Mouse (Mus musculus) C2C12 (cell line): Measurements from ENCODE around the gene Afap1.

Experiments used
- CTCF ChIP-seq: IDR thresholded peaks from one replicate; pipeline ENCODE4 v1.5.1; 2011; ENCODE audit not compliant: control insufficient read depth, insufficient read depth, insufficient read length
- MAX ChIP-seq: IDR thresholded peaks from one replicate; pipeline ENCODE4 v1.6.1; 2011; ENCODE audit warnings: mild to moderate bottlenecking, control low read depth
- MYOD1 ChIP-seq: IDR thresholded peaks from one replicate; pipeline ENCODE4 v1.6.1; 2011; ENCODE audit warnings: low read depth; ENCODE audit not compliant: control insufficient read depth, insufficient read length
- USF1 ChIP-seq: IDR thresholded peaks from one replicate; pipeline ENCODE4 v1.6.1; 2011; ENCODE audit warnings: low read depth, mild to moderate bottlenecking, control low read depth, moderate library complexity

DNA sequence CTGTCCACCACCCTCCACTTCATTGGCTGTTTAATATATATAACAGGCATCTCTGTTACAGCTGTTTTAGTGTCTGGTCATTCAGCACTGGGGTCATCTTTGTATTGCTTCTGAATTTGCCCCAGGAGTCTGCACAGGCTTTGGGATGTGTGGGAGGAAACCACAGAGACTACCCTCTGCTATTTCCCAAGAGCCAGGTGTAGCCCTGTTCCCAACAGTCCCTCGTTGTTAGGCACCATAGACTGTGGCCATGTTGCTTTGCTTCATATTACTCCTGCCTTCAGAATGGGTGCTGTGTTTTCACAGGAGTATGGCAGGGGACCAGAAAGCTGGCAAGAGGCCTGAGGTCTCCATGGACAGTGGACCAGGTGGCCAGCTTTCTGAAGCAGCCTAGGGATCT lies 63.1 kb downstream of the Afap1 start:
- TF ChIP-seq CTCF = no peak
- TF ChIP-seq USF1 = no peak
- no peak for TF ChIP-seq MYOD1
- TF ChIP-seq MAX = no peak
